Mouse (Mus musculus): ENCODE data around the gene Olfr654. TPM values are rescaled to one million over a fixed set of nuclear protein-coding genes. Genes with fewer than 3 reads are reported as not detected.
A peak's percentile ranks its signal among the peaks of the same experiment; 100 is the strongest.

Gene Olfr654
- total RNA-seq (2021), result not detected

GRCm38 (mm10) chr7:104586725-104587124 lies at the start of gene Olfr654:
TSS of gene Olfr654 (plus strand) at chr7:104587025.
- DNase-seq, result no peak
- intact Hi-C loops (cut with DNase I), result no loop called here

GRCm38 (mm10) chr7:104549833-104550232 lies 37.0 kb upstream of the Olfr654 start, which contains the start of gene Olfr651:
TSS of gene Olfr651 (plus strand) at chr7:104550133.
- intact Hi-C loops (cut with DNase I), result no loop called here
- DNase-seq, result no peak

GRCm38 (mm10) chr7:104552700-104553099 lies 34.1 kb upstream of the Olfr654 start:
- intact Hi-C loops (cut with DNase I), result no loop called here
- DNase-seq, result no peak

- intact Hi-C loops (cut with DNase I), result no loop called here
- DNase-seq, result no peak
These were observed 26.2 kb upstream of the Olfr654 start, which contains the start of gene Olfr652 for GRCm38 (mm10) chr7:104560601-104561000. TSS of gene Olfr652 (plus strand) at chr7:104560901.

- no peak for DNase-seq
- intact Hi-C loops (cut with DNase I), result no loop called here
These were observed 9.8 kb upstream of the Olfr654 start, which contains the start of gene Olfr653 for GRCm38 (mm10) chr7:104577014-104577413. TSS of gene Olfr653 (plus strand) at chr7:104577314.

GRCm38 (mm10) chr7:104580846-104581245 lies 6.0 kb upstream of the Olfr654 start:
- intact Hi-C loops (cut with DNase I), result no loop called here

GRCm38 (mm10) chr7:104581429-104581828 lies 5.4 kb upstream of the Olfr654 start:
- no peak for DNase-seq
- intact Hi-C loops (cut with DNase I), result no loop called here

More at GRCm38 (mm10) chr7:104580846-104581245, 6.0 kb upstream of the Olfr654 start:
- DNase-seq, result no peak

- no peak for DNase-seq
- intact Hi-C loops (cut with DNase I), result no loop called here
These were observed 1.4 kb downstream of the Olfr654 start for GRCm38 (mm10) chr7:104588274-104588673.

GRCm38 (mm10) chr7:104601679-104602078 lies 14.9 kb downstream of the Olfr654 start, which contains the start of gene Olfr655:
TSS of gene Olfr655 (minus strand) at chr7:104601779.
- no peak for DNase-seq
- intact Hi-C loops (cut with DNase I), result loop anchor here (5.0 kb wide), 2 partner anchors 134 to 399 kb away; partner anchors contain the start of gene Trim30a

- peak; percentile 8 to 48 for DNase-seq
- intact Hi-C loops (cut with DNase I), result loop anchor here (5.0 kb wide), 2 partner anchors 136 to 401 kb away; partner anchors contain the start of gene Trim30a
These were observed 16.3 kb downstream of the Olfr654 start for GRCm38 (mm10) chr7:104603173-104603572.

- DNase-seq, result no peak
- intact Hi-C loops (cut with DNase I), result loop anchor here (5.0 kb wide), 2 partner anchors 137 to 402 kb away; partner anchors contain the start of gene Trim30a
These were observed 17.9 kb downstream of the Olfr654 start for GRCm38 (mm10) chr7:104604727-104605126.

GRCm38 (mm10) chr7:104613655-104614054 lies 26.8 kb downstream of the Olfr654 start, which contains the start of gene Olfr656:
TSS of gene Olfr656 (plus strand) at chr7:104613955.
- intact Hi-C loops (cut with DNase I), result no loop called here
- DNase-seq, result no peak

GRCm38 (mm10) chr7:104624494-104624893 lies 37.7 kb downstream of the Olfr654 start, which contains the start of gene Olfr657:
TSS of gene Olfr657 (plus strand) at chr7:104624794.
- DNase-seq, result no peak
- intact Hi-C loops (cut with DNase I), result no loop called here

Other genes starting within 250 kb of the Olfr654 start
- 1 to 10 TPM; 5.1 to 5.3 TPM for gene Trim12c, start 233.7 kb upstream of the Olfr654 start, total RNA-seq (2021)
- gene Trim30b, start 217.1 kb upstream of the Olfr654 start, total RNA-seq (2021), result under 1 TPM; 0.11 to 0.22 TPM
- under 1 TPM in 1 of 2 experiments, not detected in 1; 0.41 TPM for gene Trim30c, start 186.2 kb upstream of the Olfr654 start, total RNA-seq (2021)
- 1 to 10 TPM; 4.1 to 6.0 TPM for gene Trim30a, start 121.8 kb upstream of the Olfr654 start, total RNA-seq (2021)
- under 1 TPM; 0.68 to 0.92 TPM for gene Trim30d, start 79.2 kb upstream of the Olfr654 start, total RNA-seq (2021)
- not detected for gene Olfr651, start 36.9 kb upstream of the Olfr654 start, total RNA-seq (2021)
- gene Olfr652, start 26.1 kb upstream of the Olfr654 start, total RNA-seq (2021), result not detected
- gene Olfr653, start 9.7 kb upstream of the Olfr654 start, total RNA-seq (2021), result not detected
- not detected for gene Olfr655, start 14.8 kb downstream of the Olfr654 start, total RNA-seq (2021)
- gene Olfr656, start 26.9 kb downstream of the Olfr654 start, total RNA-seq (2021), result not detected
- gene Olfr657, start 37.8 kb downstream of the Olfr654 start, total RNA-seq (2021), result not detected
- gene Olfr658, start 60.3 kb downstream of the Olfr654 start, total RNA-seq (2021), result not detected
- gene Olfr659, start 79.7 kb downstream of the Olfr654 start, total RNA-seq (2021), result not detected
- gene Olfr661, start 99.5 kb downstream of the Olfr654 start, total RNA-seq (2021), result not detected
- not detected for gene Usp17le, start 190.4 kb downstream of the Olfr654 start, total RNA-seq (2021)